In genomic region chr17:28140431-28141204, GRCm38 (mm10) we compare ENCODE assay signal across 9 mouse cellular contexts. TPM values are rescaled to one million over a fixed set of nuclear protein-coding genes. Genes with fewer than 3 reads are reported as not detected.
DNase-seq lines count a peak whose midpoint lies in the region; ATAC-seq lines count a peak whose summit lies in the region.
"Had no signal": no experiment of that assay in that cellular context is flagged by ENCODE, and none has a peak within 500 bp of the region (broad histone marks: within the 10 kb centered on the region; RNA-seq: fewer than 3 reads in every experiment).

No protein-coding gene starts in this region.

- no peak for ATAC-seq in kidney, embryonic 14.5 days (ENCODE audit: low FRiP score, low TSS enrichment)
- ATAC-seq in hindbrain, embryonic 14.5 days (ENCODE audit: low FRiP score): no peak
- no peak for ATAC-seq in neural tube, embryonic 13.5 days (ENCODE audit: low read depth)
- ATAC-seq in monocyte, adult 5-6 weeks (replicated peaks; ENCODE audit: insufficient number of reproducible peaks, low FRiP score, low TSS enrichment, poor library complexity, severe bottlenecking): no peak

- peak overlapping the region; percentile 59 for H3K4me3 ChIP-seq in kidney, embryonic 14.5 days (ENCODE audit: low read length)
- no peak overlapping the region; the same call in 1 of the 2 replicates for H3K4me3 ChIP-seq in hindbrain, embryonic 14.5 days (replicated peaks; ENCODE audit: low read length)
- H3K4me3 ChIP-seq in neural tube, embryonic 13.5 days: peak overlapping the region; percentile 76

- 0 out of 2 replicates have a peak overlapping the region, but pooled peaks have one; percentile 71 for H3K9ac ChIP-seq in kidney, embryonic 14.5 days (ENCODE audit: low read depth, low read length)
- peak overlapping the region; percentile 75 for H3K9ac ChIP-seq in hindbrain, embryonic 14.5 days
- H3K9ac ChIP-seq in neural tube, embryonic 13.5 days: peak overlapping the region; percentile 91

- no peaks in the 10 kb centered on the region for H3K36me3 ChIP-seq in kidney, embryonic 14.5 days (ENCODE audit: control insufficient read depth, insufficient read depth, low read length)
- H3K36me3 ChIP-seq in hindbrain, embryonic 14.5 days (replicated peaks; ENCODE audit: control insufficient read depth, insufficient read depth): no peaks in the 10 kb centered on the region
- H3K36me3 ChIP-seq in neural tube, embryonic 13.5 days: no peaks in the 10 kb centered on the region

- DNase-seq in kidney, adult 8-10 months: no peak
- peak; percentile 48 for DNase-seq in embryo, embryonic 9.5 days (ENCODE audit: extremely low spot score)
- no peak for DNase-seq in hindbrain, embryonic 14.5 days (ENCODE audit: low spot score)
- DNase-seq in ovary, adult 18-20 months (ENCODE audit: low spot score): no peak
- DNase-seq in left cerebral cortex, adult 18-20 months (ENCODE audit: low spot score in 2 of 2): no peak
- DNase-seq: heart, postnatal 36 days had no signal

- H3K4me2 ChIP-seq in kidney, embryonic 14.5 days (replicated peaks; ENCODE audit: low read depth, low read length): peak overlapping the region; percentile 68
- peak overlapping the region; percentile 90 for H3K4me2 ChIP-seq in hindbrain, embryonic 14.5 days (replicated peaks)
- peak overlapping the region; percentile 81 for H3K4me2 ChIP-seq in neural tube, embryonic 13.5 days

- no peaks in the 10 kb centered on the region for H3K27me3 ChIP-seq in kidney, embryonic 14.5 days (ENCODE audit: control insufficient read depth, insufficient read depth, low read length)
- no peaks in the 10 kb centered on the region for H3K27me3 ChIP-seq in hindbrain, embryonic 14.5 days (ENCODE audit: control insufficient read depth, insufficient read depth, low read length)
- H3K27me3 ChIP-seq in neural tube, embryonic 13.5 days: 0 out of 2 replicates have a peak, but pooled peaks cover 10% of the 10 kb centered on the region

- peak overlapping the region; percentile 88 for H3K27ac ChIP-seq in kidney, embryonic 14.5 days (ENCODE audit: low read depth, low read length)
- H3K27ac ChIP-seq in hindbrain, embryonic 14.5 days: peak overlapping the region; percentile 87
- peak overlapping the region; percentile 93 for H3K27ac ChIP-seq in neural tube, embryonic 13.5 days (replicated peaks)

- peaks cover 37% of the 10 kb centered on the region for H3K4me1 ChIP-seq in kidney, embryonic 14.5 days (ENCODE audit: control insufficient read depth, insufficient read depth, low read length)
- H3K4me1 ChIP-seq in hindbrain, embryonic 14.5 days (replicated peaks; ENCODE audit: control insufficient read depth, insufficient read depth, low read length): peaks cover 33% of the 10 kb centered on the region
- H3K4me1 ChIP-seq in neural tube, embryonic 13.5 days (replicated peaks): peaks cover 58% of the 10 kb centered on the region

- H3K9me3 ChIP-seq in kidney, embryonic 14.5 days (ENCODE audit: control insufficient read depth, low read length): no peaks in the 10 kb centered on the region
- H3K9me3 ChIP-seq in hindbrain, embryonic 14.5 days (ENCODE audit: control insufficient read depth, low read length): no peaks in the 10 kb centered on the region
- no peaks in the 10 kb centered on the region for H3K9me3 ChIP-seq in neural tube, embryonic 13.5 days

- WGBS in kidney, embryonic 14.5 days: 28% methylated on average over 13 of the region's 13 CpGs
- 13% methylated on average over 13 of the region's 13 CpGs for WGBS in hindbrain, embryonic 14.5 days
- WGBS in neural tube, embryonic 13.5 days: 24% methylated on average over 13 of the region's 13 CpGs

RNA-seq across cellular contexts. Expression of gene Scube3, which starts 1.3 kb away (rescaled TPM):
- polyA plus RNA-seq in kidney, embryonic 14.5 days (2014; fragmentation: Nextera tagmentation; extraction: Ambion mirVana): 20.5 and 31.3 TPM in 2 replicates
- polyA plus RNA-seq in hindbrain, embryonic 14.5 days (2014; fragmentation: Nextera tagmentation; extraction: Ambion mirVana): 4.7 and 6.6 TPM in 2 replicates
- 5.2 and 5.6 TPM in 2 replicates for polyA plus RNA-seq in neural tube, embryonic 13.5 days (2015; fragmentation: Nextera tagmentation; extraction: Ambion mirVana)
- total RNA-seq in monocyte, adult 5-6 weeks (2017): under 0.01 TPM in 1 of 3 replicates, not detected in the others
- total RNA-seq in left cerebral cortex, adult 18-20 months (2021): 1 to 10 TPM; 2.8 to 2.9 TPM

RNA-seq across cellular contexts. Expression of gene Zfp523, which starts 36.3 kb away (rescaled TPM):
- polyA plus RNA-seq in kidney, embryonic 14.5 days (2014; fragmentation: Nextera tagmentation; extraction: Ambion mirVana): 38.0 and 39.7 TPM in 2 replicates
- polyA plus RNA-seq in hindbrain, embryonic 14.5 days (2014; fragmentation: Nextera tagmentation; extraction: Ambion mirVana): 40.9 and 41.3 TPM in 2 replicates
- 41.4 and 46.0 TPM in 2 replicates for polyA plus RNA-seq in neural tube, embryonic 13.5 days (2015; fragmentation: Nextera tagmentation; extraction: Ambion mirVana)
- total RNA-seq in monocyte, adult 5-6 weeks (2017): 1.3 to 6.9 TPM (median 5.1 TPM) in 3 replicates
- total RNA-seq in left cerebral cortex, adult 18-20 months (2021): 100 to 1,000 TPM; 111 to 116 TPM
